Mouse (Mus musculus) hindbrain, embryonic 14.5 days (tissue): ENCODE measurements around the gene Brd3os. TPM values are rescaled to one million over a fixed set of nuclear protein-coding genes. Genes with fewer than 3 reads are reported as not detected.

Source experiments
- ATAC-seq: fragments of 200-750 bp; cut with Nextera tagmentation; 2 replicates; pipeline ENCODE4 v1.8.0; 2017; ENCODE audit warnings: moderate number of reproducible peaks, mild to moderate bottlenecking, moderate TSS enrichment, moderate library complexity; ENCODE audit not compliant: low FRiP score
- DNase-seq: peaks from one replicate; pipeline ENCODE4 v3.0.0-alpha.2; 2015; ENCODE audit warnings: low spot score
- H3K27ac ChIP-seq: fragments of 300-500 bp; sonication (generic); 2 replicates; pipeline ENCODE4 v1.5.1; 2014; ENCODE audit warnings: mild to moderate bottlenecking, moderate library complexity
- H3K27me3 ChIP-seq: fragments of 300-500 bp; sonication (generic); 2 replicates; pipeline ENCODE4 v1.6.1; 2014; ENCODE audit warnings: mild to moderate bottlenecking, low read length, mixed read lengths; ENCODE audit not compliant: control insufficient read depth, insufficient read depth
- H3K36me3 ChIP-seq: fragments of 300-500 bp; sonication (generic); replicated peaks from 2 replicates; pipeline ENCODE4 v1.6.1; 2014; ENCODE audit not compliant: control insufficient read depth, insufficient read depth
- H3K4me1 ChIP-seq: fragments of 300-500 bp; sonication (generic); replicated peaks from 2 replicates; pipeline ENCODE4 v1.6.1; 2014; ENCODE audit warnings: antibody characterized with exemption, low read length, mixed read lengths; ENCODE audit not compliant: control insufficient read depth, insufficient read depth
- H3K4me2 ChIP-seq: fragments of 300-500 bp; sonication (generic); replicated peaks from 2 replicates; pipeline ENCODE4 v1.6.1; 2014; ENCODE audit warnings: mild to moderate bottlenecking, moderate library complexity
- H3K4me3 ChIP-seq: fragments of 300-500 bp; sonication (generic); replicated peaks from 2 replicates; pipeline ENCODE4 v1.5.1; 2014; ENCODE audit warnings: mild to moderate bottlenecking, low read length
- H3K9ac ChIP-seq: fragments of 300-500 bp; sonication (generic); 2 replicates; pipeline ENCODE4 v1.6.1; 2014
- H3K9me3 ChIP-seq: fragments of 300-500 bp; sonication (generic); 2 replicates; pipeline ENCODE4 v1.6.1; 2016; ENCODE audit warnings: low read length; ENCODE audit not compliant: control insufficient read depth
- WGBS: fragments of 180-500 bp; shearing (Covaris S2); extraction: QIAGEN DNeasy Blood & Tissue Kit; methylation state at CpG from one replicate; pipeline ENCODE4 v1.1.7; 2014; 5-methylcytosine and 5-hydroxymethylcytosine counted together
- polyA plus RNA-seq: library from polyadenylated mRNA; unstranded; fragments of >200 nt; fragmentation: Nextera tagmentation; extraction: Ambion mirVana; gene quantifications from 2 replicates; pipeline ENCODE4 v1.2.1, GENCODE M21; 2014

Brd3os gene
- polyA plus RNA-seq, 1 experiment from 2014 or later: 43.8 TPM

DNA sequence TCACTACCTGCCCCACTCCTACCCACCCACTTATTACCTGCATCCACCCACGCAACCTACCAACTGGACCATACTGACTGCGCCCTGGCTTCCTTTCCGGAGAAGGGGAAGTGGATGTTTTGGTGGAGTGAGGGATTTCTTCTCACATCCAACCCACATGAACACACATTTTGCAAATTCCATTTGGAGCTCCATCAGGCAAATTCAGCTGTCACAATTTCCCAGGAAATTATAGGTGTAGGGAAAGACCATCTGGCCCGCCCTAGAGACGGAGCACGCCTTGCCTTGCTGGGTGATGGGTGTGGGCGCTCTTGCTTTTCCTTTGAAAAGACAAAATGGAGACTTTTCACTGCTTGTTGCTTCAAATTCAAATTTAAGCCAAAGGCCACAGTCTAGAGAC, 11.5 kb upstream of the Brd3os start:
- Histone ChIP-seq H3K9ac (no peak overlapping the region), H3K27ac (no peak overlapping the region), H3K9me3 (no peaks in the 10 kb centered on the region), H3K36me3 (no peaks in the 10 kb centered on the region), H3K27me3 (no peaks in the 10 kb centered on the region), H3K4me2 (no peak overlapping the region), H3K4me3 (no peak overlapping the region), H3K4me1 (peaks cover 10% of the 10 kb centered on the region)
- ATAC-seq: no peak
- DNase-seq: no peak
- 96% methylated on average over 7 of the region's 7 CpGs for WGBS

DNA sequence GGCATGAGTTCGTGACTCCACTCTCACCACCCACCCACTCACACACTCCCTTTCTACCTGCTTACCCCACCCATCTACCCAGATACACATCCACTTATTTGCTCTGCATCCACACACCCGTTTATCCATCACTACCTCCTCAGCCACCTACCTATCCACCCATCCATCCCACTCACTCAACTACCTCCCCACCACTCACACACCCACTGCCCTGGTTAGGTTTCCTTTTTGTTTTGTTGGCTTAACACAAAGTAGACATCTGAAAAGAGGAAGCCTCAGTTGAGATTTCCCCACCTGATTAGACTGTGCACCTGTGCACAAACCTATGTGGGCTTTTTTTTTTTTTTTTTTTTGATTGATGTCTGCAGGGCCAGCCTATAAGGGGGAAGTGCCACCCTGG, 9.5 kb upstream of the Brd3os start:
- H3K27ac ChIP-seq: no peak overlapping the region
- no peak for DNase-seq
- peaks cover 4% of the 10 kb centered on the region; the same call in 1 of the 2 replicates for H3K4me1 ChIP-seq
- H3K27me3 ChIP-seq: no peaks in the 10 kb centered on the region
- no peak overlapping the region for H3K4me2 ChIP-seq
- H3K4me3 ChIP-seq: no peak overlapping the region
- H3K9ac ChIP-seq: no peak overlapping the region
- H3K36me3 ChIP-seq: no peaks in the 10 kb centered on the region
- WGBS: 84% methylated on average over 2 of the region's 2 CpGs
- no peaks in the 10 kb centered on the region for H3K9me3 ChIP-seq
- ATAC-seq: no peak

GRCm38 (mm10) chr2:27437876-27438275, 4.2 kb upstream of the Brd3os start:
- Histone ChIP-seq H3K4me3 (no peak overlapping the region), H3K9me3 (no peaks in the 10 kb centered on the region), H3K27ac (no peak overlapping the region), H3K27me3 (no peaks in the 10 kb centered on the region), H3K4me2 (no peak overlapping the region), H3K9ac (no peak overlapping the region), H3K36me3 (no peaks in the 10 kb centered on the region), H3K4me1 (peaks cover under 1% of the 10 kb centered on the region; the same call in 1 of the 2 replicates)
- ATAC-seq (no peak), DNase-seq (no peak)
- 52% methylated on average over 1 of the region's 1 CpGs for WGBS

DNA sequence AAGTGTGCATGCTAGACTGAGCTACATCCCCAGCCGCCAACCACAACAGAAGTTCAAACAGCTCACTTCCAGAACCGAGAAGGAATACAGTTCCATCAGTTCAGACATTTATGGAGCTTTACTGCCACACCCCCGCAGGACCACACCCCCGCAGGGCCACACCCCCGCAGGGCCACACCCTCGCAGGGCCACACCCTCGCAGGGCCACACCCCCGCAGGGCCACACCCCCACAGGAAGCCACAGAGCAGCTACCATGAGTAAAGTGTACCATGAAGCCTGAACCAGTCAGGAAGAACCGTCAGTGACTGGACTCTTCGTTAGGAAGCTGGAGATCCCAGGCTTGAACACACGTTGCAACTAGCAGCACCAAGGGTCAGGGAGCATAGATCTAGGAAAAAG, 3.8 kb upstream of the Brd3os start:
- H3K27ac ChIP-seq: no peak overlapping the region
- no peak for ATAC-seq
- no peak overlapping the region for H3K4me2 ChIP-seq
- H3K9me3 ChIP-seq: no peaks in the 10 kb centered on the region
- peaks cover 5% of the 10 kb centered on the region for H3K4me1 ChIP-seq
- H3K36me3 ChIP-seq: no peaks in the 10 kb centered on the region
- H3K27me3 ChIP-seq: no peaks in the 10 kb centered on the region
- no peak for DNase-seq
- no peak overlapping the region for H3K9ac ChIP-seq
- no peak overlapping the region for H3K4me3 ChIP-seq
- 25% methylated on average over 11 of the region's 11 CpGs for WGBS

DNA sequence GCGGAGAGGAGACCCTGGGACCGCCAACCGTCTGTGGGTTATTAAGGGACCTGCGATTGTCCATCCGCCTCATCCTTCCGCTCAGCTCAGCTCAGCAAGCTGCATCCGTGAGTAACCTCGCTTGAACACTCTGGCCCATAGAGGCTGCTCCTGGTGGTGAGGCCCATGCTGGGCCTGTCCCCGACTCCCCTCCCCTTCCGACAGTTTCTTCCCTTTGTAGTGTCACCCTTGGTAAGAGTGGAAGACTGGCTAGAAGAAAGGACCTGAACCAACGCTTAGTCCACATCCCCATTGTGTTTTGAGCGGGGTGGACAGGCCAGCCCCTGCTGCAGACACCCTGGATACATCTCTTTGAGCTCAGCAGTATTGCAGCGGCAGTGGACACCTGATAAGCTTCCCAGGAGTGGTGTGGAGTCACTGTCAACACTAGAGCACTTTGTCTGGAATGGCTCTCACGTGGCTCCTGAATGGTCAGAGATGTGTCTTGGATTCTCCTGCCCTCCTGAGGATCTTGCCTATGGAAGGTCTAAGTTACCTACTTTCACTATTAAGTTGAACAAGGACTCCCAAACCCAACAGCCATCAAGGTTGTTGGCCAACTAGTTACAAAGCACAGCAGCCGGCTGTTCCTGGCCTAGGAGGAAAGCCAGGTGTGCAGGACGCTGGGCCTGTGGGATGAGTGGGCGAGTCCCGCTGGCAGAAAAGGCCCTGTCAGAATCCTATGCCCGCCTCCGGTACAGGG, 755 bp downstream of the Brd3os start:
- Histone ChIP-seq H3K4me1 (peaks cover 13% of the 10 kb centered on the region), H3K9me3 (no peaks in the 10 kb centered on the region), H3K27me3 (no peaks in the 10 kb centered on the region), H3K4me2 (peak overlapping the region; percentile 79), H3K9ac (peak overlapping the region; percentile 88), H3K4me3 (peak overlapping the region; percentile 72), H3K36me3 (peaks cover 41% of the 10 kb centered on the region), H3K27ac (peak overlapping the region; percentile 86)
- DNase-seq: no peak
- 36% methylated on average over 20 of the region's 20 CpGs for WGBS
- peak; percentile 53 for ATAC-seq

GRCm38 (mm10) chr2:27443450-27443708, 1.3 kb downstream of the Brd3os start:
- Histone ChIP-seq H3K9me3 (no peaks in the 10 kb centered on the region), H3K27me3 (no peaks in the 10 kb centered on the region), H3K4me1 (peaks cover 13% of the 10 kb centered on the region), H3K27ac (no peak overlapping the region), H3K4me2 (peak overlapping the region; percentile 79), H3K9ac (peak overlapping the region; percentile 88), H3K4me3 (peak overlapping the region; percentile 72), H3K36me3 (peaks cover 46% of the 10 kb centered on the region)
- WGBS: 72% methylated on average over 5 of the region's 5 CpGs
- ATAC-seq: no peak
- no peak for DNase-seq

GRCm38 (mm10) chr2:27445910-27446309, 3.8 kb downstream of the Brd3os start:
- Histone ChIP-seq H3K4me3 (no peak overlapping the region), H3K9me3 (no peaks in the 10 kb centered on the region), H3K27me3 (no peaks in the 10 kb centered on the region), H3K4me1 (peaks cover 13% of the 10 kb centered on the region), H3K4me2 (no peak overlapping the region), H3K9ac (no peak overlapping the region), H3K27ac (no peak overlapping the region), H3K36me3 (peaks cover 71% of the 10 kb centered on the region)
- 95% methylated on average over 3 of the region's 3 CpGs for WGBS
- no peak for DNase-seq
- ATAC-seq: no peak

DNA sequence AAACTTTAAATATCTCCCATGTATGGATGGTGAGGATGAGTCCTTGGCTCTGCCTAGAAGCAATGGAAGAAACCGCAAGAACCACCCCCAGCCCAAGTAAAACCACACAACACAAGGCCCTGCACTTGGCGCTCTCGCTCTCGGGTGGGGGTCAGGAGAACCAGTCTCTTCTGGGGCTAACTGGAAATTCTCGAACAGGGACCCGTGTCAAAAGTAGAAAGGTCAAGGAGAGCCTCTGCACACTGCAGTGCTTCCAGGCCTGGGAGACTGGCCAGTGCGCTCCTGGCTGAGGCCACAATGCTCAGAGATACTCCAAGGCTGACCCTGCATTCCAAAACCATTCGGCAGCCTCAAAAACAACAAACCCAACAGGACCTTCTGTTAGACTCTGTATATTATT, 4.7 kb downstream of the Brd3os start:
- no peaks in the 10 kb centered on the region for H3K9me3 ChIP-seq
- DNase-seq (no peak), ATAC-seq (no peak)
- no peak overlapping the region for H3K9ac ChIP-seq
- WGBS: 96% methylated on average over 8 of the region's 8 CpGs
- no peaks in the 10 kb centered on the region for H3K27me3 ChIP-seq
- peaks cover 80% of the 10 kb centered on the region for H3K36me3 ChIP-seq
- no peak overlapping the region for H3K4me2 ChIP-seq
- peaks cover 13% of the 10 kb centered on the region for H3K4me1 ChIP-seq
- no peak overlapping the region for H3K4me3 ChIP-seq
- H3K27ac ChIP-seq: no peak overlapping the region

DNA sequence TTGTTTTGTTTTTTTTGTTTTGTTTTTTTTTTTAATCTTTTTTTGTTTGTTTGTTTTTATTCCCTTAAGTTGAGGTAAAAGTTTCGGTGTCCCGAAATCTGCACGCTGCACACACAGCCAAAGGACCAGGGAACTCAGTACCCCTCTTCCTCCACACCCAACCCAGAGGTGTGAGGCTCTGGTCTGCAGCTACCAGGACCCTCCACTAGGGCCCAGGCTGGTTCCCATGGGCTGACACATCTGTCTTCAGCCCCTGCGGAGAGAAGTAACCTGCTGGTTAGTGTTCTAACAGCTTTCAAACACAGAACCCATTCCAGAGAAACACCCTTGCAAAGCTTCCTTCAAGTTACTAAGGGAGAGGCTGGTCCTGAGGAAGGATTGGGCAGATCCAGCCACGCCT, 5.7 kb downstream of the Brd3os start:
- 91% methylated on average over 5 of the region's 5 CpGs for WGBS
- DNase-seq: no peak
- H3K36me3 ChIP-seq: peaks cover 90% of the 10 kb centered on the region
- peaks cover 13% of the 10 kb centered on the region for H3K4me1 ChIP-seq
- H3K9ac ChIP-seq: no peak overlapping the region
- ATAC-seq: no peak
- no peaks in the 10 kb centered on the region for H3K9me3 ChIP-seq
- no peaks in the 10 kb centered on the region for H3K27me3 ChIP-seq
- no peak overlapping the region for H3K4me2 ChIP-seq
- no peak overlapping the region for H3K4me3 ChIP-seq
- no peak overlapping the region for H3K27ac ChIP-seq

GRCm38 (mm10) chr2:27450226-27450625, 8.1 kb downstream of the Brd3os start:
- Histone ChIP-seq H3K4me2 (no peak overlapping the region), H3K4me3 (no peak overlapping the region), H3K27me3 (no peaks in the 10 kb centered on the region), H3K9me3 (no peaks in the 10 kb centered on the region), H3K36me3 (peaks cover 99% of the 10 kb centered on the region), H3K27ac (no peak overlapping the region), H3K4me1 (no peaks in the 10 kb centered on the region), H3K9ac (no peak overlapping the region)
- DNase-seq: no peak
- 95% methylated on average over 14 of the region's 14 CpGs for WGBS
- ATAC-seq: no peak
